Mouse (Mus musculus): ENCODE results near the gene Slc39a13.

DNA sequence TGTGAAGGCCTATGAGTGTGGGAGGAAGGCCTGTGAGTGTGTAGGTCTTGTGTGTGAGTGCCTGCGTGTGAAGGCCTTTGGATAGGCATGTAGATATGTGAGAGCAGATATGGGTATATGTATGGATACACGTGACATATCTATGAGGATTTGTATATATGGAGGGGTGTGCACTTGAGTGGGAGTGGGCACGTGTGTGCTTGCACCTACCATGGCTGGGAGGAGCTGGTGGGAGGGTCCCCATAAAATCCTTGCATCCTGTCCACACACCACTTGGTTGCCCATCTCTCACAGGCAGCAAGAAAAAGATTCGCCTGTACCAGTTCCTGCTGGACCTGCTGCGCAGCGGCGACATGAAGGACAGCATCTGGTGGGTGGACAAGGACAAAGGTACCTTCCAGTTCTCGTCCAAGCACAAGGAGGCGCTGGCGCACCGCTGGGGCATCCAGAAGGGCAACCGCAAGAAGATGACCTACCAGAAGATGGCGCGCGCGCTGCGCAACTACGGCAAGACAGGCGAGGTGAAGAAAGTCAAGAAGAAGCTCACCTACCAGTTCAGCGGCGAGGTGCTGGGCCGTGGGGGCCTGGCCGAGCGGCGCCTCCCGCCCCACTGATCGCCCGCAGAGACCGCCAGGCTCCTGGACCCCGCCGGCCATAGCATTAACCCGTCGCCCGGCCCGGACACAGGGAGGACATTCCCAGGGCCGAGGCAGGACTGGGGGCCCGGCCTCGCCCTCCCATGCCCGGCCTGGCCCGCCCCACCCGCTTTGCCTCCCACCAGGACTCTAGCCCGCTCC, 44.8 kb upstream of the Slc39a13 start:
- no peak for TF ChIP-seq CTCF (IDR thresholded peaks at IDR 0.05; ENCODE audit: low read depth, low read length)
- no peak for TF ChIP-seq POLR2A (IDR thresholded peaks at IDR 0.05; ENCODE audit: borderline replicate concordance, low read depth, low read length)

All from bone marrow macrophage, adult 2 months (primary cell).